Mouse (Mus musculus): ENCODE results near the gene Wdr89.

DNA sequence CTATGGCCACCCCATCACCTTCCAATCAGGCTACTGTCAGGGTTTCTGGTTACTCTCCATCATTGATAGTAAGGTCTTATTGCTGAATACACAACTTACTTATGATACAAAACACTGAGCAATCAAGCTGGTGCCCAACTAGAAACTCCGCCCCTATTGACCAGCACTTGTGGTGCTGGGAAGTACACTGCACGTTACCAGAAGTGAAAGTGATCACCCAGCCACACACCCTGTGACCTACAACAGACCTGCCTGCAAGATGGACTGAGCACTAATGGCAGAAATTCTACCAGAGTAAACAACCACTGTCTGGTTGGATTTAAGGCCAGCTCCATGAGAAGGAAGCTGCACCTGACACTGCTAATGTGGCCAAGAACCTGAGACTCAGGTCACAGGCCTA, 31.0 kb downstream of the Wdr89 start:
- TF ChIP-seq CTCF (IDR thresholded peaks at IDR 0.05; ENCODE audit: control insufficient read depth, insufficient read depth, insufficient read length) (no peak), MYOD1 (IDR thresholded peaks at IDR 0.05; ENCODE audit: control insufficient read depth, insufficient read length, low read depth) (no peak), CEBPB (IDR thresholded peaks at IDR 0.05; ENCODE audit: low read depth) (no peak), USF1 (IDR thresholded peaks at IDR 0.05; ENCODE audit: low read depth) (no peak), MAX (IDR thresholded peaks at IDR 0.05) (no peak), MYOG (IDR thresholded peaks at IDR 0.05; ENCODE audit: control insufficient read depth, extremely low read depth, insufficient read length) (no peak), FOSL1 (IDR thresholded peaks at IDR 0.05; ENCODE audit: insufficient read depth, low read length, poor library complexity, severe bottlenecking) (no peak)
